Mouse (Mus musculus) MEL-GATA-1-ER (cell line): ENCODE data around the gene Det1.
A peak's percentile ranks its signal among the peaks of the same experiment; 100 is the strongest.

Source experiments
- DNase-seq: peaks from one replicate; pipeline ENCODE4 v3.0.0-alpha.2; 2012; ENCODE audit warnings: low read depth; ENCODE audit errors: extremely low read depth

Det1 gene

GRCm38 (mm10) chr7:78855044-78855655, 8.1 kb upstream of the Det1 start:
- no peak for DNase-seq

- DNase-seq, result no peak
Measured at GRCm38 (mm10) chr7:78854051-78854450, 7.0 kb upstream of the Det1 start.

- DNase-seq, result no peak
Measured at GRCm38 (mm10) chr7:78846066-78846716, 872 bp downstream of the Det1 start.

GRCm38 (mm10) chr7:78841601-78842000, 5.5 kb downstream of the Det1 start:
- DNase-seq, result no peak

- no peak for DNase-seq
Measured at GRCm38 (mm10) chr7:78837250-78837649, 9.8 kb downstream of the Det1 start.

- DNase-seq, result no peak
Measured at GRCm38 (mm10) chr7:78835656-78836055, 11.4 kb downstream of the Det1 start.

GRCm38 (mm10) chr7:78827749-78828362, 19.2 kb downstream of the Det1 start:
- DNase-seq, result no peak

GRCm38 (mm10) chr7:78826682-78827385, 20.2 kb downstream of the Det1 start:
- no peak for DNase-seq

GRCm38 (mm10) chr7:78818336-78818735, 28.7 kb downstream of the Det1 start:
- DNase-seq, result no peak

- DNase-seq, result no peak
Measured at GRCm38 (mm10) chr7:78814766-78815165, 32.3 kb downstream of the Det1 start.

GRCm38 (mm10) chr7:78813791-78814190, 33.3 kb downstream of the Det1 start:
- DNase-seq, result no peak

GRCm38 (mm10) chr7:78807192-78807591, 39.9 kb downstream of the Det1 start:
- DNase-seq, result no peak

- DNase-seq, result no peak
Measured at GRCm38 (mm10) chr7:78803841-78804240, 43.2 kb downstream of the Det1 start.

- DNase-seq, result peak; percentile 92
Measured at GRCm38 (mm10) chr7:78799730-78800496, 47.1 kb downstream of the Det1 start.

- DNase-seq, result no peak
Measured at GRCm38 (mm10) chr7:78797843-78798455, 49.1 kb downstream of the Det1 start.

- no peak for DNase-seq
Measured at GRCm38 (mm10) chr7:78796624-78797023, 50.4 kb downstream of the Det1 start.

GRCm38 (mm10) chr7:78794571-78795092, 52.4 kb downstream of the Det1 start:
- DNase-seq, result no peak

- DNase-seq, result no peak
Measured at GRCm38 (mm10) chr7:78793895-78794570, 53.0 kb downstream of the Det1 start.

- peak; percentile 54 for DNase-seq
Measured at GRCm38 (mm10) chr7:78791359-78792222, 55.5 kb downstream of the Det1 start.
